Mouse (Mus musculus): ENCODE results near the gene Ampd3.

DNA sequence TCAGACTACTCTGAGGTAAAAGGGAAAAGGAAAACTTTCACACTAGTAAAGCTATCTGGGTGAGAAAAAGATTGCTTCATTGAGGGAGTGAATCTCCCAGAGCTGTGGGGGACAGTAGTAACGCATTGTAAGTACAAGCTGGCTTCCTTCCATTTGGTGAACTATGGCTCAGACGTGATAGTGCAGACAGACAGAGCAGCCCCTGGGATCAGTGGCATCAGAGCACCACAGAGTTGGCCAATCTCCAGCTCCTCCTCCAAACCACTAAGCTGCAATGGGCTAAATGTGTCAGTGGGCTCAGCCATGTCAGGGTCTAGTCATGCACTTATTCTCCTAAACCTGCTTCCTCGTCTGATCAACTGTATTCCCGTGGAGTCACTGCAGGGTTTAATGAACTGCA lies 55.6 kb downstream of the Ampd3 start:
- TF ChIP-seq CTCF (IDR thresholded peaks at IDR 0.05; ENCODE audit: borderline replicate concordance, insufficient read depth, low read depth, low read length) (no peak), POLR2A (IDR thresholded peaks at IDR 0.05; ENCODE audit: borderline replicate concordance, insufficient read depth, low read length) (no peak)
